Comparison of ENCODE assay signal across 12 mouse cellular contexts in genomic region chr16:14265203-14265920, GRCm38 (mm10). TPM values are rescaled to one million over a fixed set of nuclear protein-coding genes. Genes with fewer than 3 reads are reported as not detected.
DNase-seq lines count a peak whose midpoint lies in the region; ATAC-seq lines count a peak whose summit lies in the region.
"Had no signal": no experiment of that assay in that cellular context is flagged by ENCODE, and none has a peak within 500 bp of the region (broad histone marks: within the 10 kb centered on the region; RNA-seq: fewer than 3 reads in every experiment).

No protein-coding gene starts in this region.

- H3K27ac ChIP-seq in hindbrain, embryonic 15.5 days (replicated peaks) = no peak overlapping the region
- no peak overlapping the region for H3K27ac ChIP-seq in hindbrain, embryonic 14.5 days
- H3K27ac ChIP-seq: hindbrain, embryonic 12.5 days; liver, embryonic 15.5 days had no signal

- H3K4me3 ChIP-seq in hindbrain, embryonic 15.5 days = no peak overlapping the region
- no peak overlapping the region for H3K4me3 ChIP-seq in hindbrain, embryonic 14.5 days (replicated peaks; ENCODE audit: low read length)
- H3K4me3 ChIP-seq: hindbrain, embryonic 12.5 days; liver, embryonic 15.5 days had no signal

- peak; percentile 32 for DNase-seq in adrenal gland, adult 2 months
- no peak for DNase-seq in adrenal gland, adult 18-20 months (ENCODE audit: low spot score in 2 of 2)
- no peak for DNase-seq in hindbrain, embryonic 14.5 days (ENCODE audit: low spot score)
- peak; percentile 28 for DNase-seq in adrenal gland, adult 8-10 months
- no peak for DNase-seq in frontal cortex, postnatal 25 days (ENCODE audit: low spot score in 2 of 2)
- DNase-seq in c-Kit-positive CD71-positive TER-119-positive erythroid progenitor cells, embryonic 14.5 days (ENCODE audit: low spot score) = no peak
- DNase-seq: thymus, adult 18-20 months had no signal

- H3K27me3 ChIP-seq in hindbrain, embryonic 15.5 days = no peaks in the 10 kb centered on the region
- H3K27me3 ChIP-seq in hindbrain, embryonic 14.5 days (ENCODE audit: control insufficient read depth, insufficient read depth, low read length) = no peaks in the 10 kb centered on the region
- H3K27me3 ChIP-seq: hindbrain, embryonic 12.5 days; liver, embryonic 15.5 days; Patski had no signal

- no peak overlapping the region for H3K4me2 ChIP-seq in hindbrain, embryonic 15.5 days
- no peak overlapping the region for H3K4me2 ChIP-seq in hindbrain, embryonic 14.5 days (replicated peaks)
- H3K4me2 ChIP-seq: hindbrain, embryonic 12.5 days; liver, embryonic 15.5 days had no signal

- no peaks in the 10 kb centered on the region for H3K36me3 ChIP-seq in hindbrain, embryonic 15.5 days
- H3K36me3 ChIP-seq in hindbrain, embryonic 14.5 days (replicated peaks; ENCODE audit: control insufficient read depth, insufficient read depth) = no peaks in the 10 kb centered on the region
- H3K36me3 ChIP-seq: hindbrain, embryonic 12.5 days; liver, embryonic 15.5 days had no signal

- peak; percentile 23; the same call in 1 of the 2 replicates for ATAC-seq in hindbrain, embryonic 15.5 days (ENCODE audit: low FRiP score, low read depth)
- no peak for ATAC-seq in hindbrain, embryonic 14.5 days (ENCODE audit: low FRiP score)
- 0 out of 4 replicates have a peak, but pooled peaks have one; percentile 29 to 34 for ATAC-seq in hematopoietic stem cell, adult 5-6 weeks (replicated peaks in 1 of 2; ENCODE audit: insufficient read depth in 1 of 2, low FRiP score in 2 of 2, low TSS enrichment in 1 of 2, low read depth in 1 of 2, poor library complexity in 2 of 2, severe bottlenecking in 2 of 2)
- ATAC-seq: Patski had no signal

- no peaks in the 10 kb centered on the region for H3K4me1 ChIP-seq in hindbrain, embryonic 15.5 days (replicated peaks)
- H3K4me1 ChIP-seq in hindbrain, embryonic 14.5 days (replicated peaks; ENCODE audit: control insufficient read depth, insufficient read depth, low read length) = no peaks in the 10 kb centered on the region
- H3K4me1 ChIP-seq: hindbrain, embryonic 12.5 days; liver, embryonic 15.5 days had no signal

- WGBS in hindbrain, embryonic 15.5 days = 46% methylated on average over 4 of the region's 4 CpGs
- 49% methylated on average over 4 of the region's 4 CpGs for WGBS in hindbrain, embryonic 14.5 days

- no peaks in the 10 kb centered on the region for H3K9me3 ChIP-seq in hindbrain, embryonic 15.5 days
- no peaks in the 10 kb centered on the region for H3K9me3 ChIP-seq in hindbrain, embryonic 14.5 days (ENCODE audit: control insufficient read depth, low read length)
- H3K9me3 ChIP-seq: hindbrain, embryonic 12.5 days; liver, embryonic 15.5 days had no signal

- H3K9ac ChIP-seq in hindbrain, embryonic 15.5 days = no peak overlapping the region
- no peak overlapping the region for H3K9ac ChIP-seq in hindbrain, embryonic 14.5 days
- H3K9ac ChIP-seq: hindbrain, embryonic 12.5 days; liver, embryonic 15.5 days had no signal

RNA-seq across cellular contexts. Expression of gene Myh11, which starts 25.8 kb away (rescaled TPM):
- total RNA-seq in adrenal gland, adult 2 months (2021) = 1 to 10 TPM; 3.9 to 7.6 TPM
- 0.73 and 0.94 TPM in 2 replicates for polyA plus RNA-seq in adrenal gland, adult 2 months (2012; rRNA removed)
- 1 to 10 TPM; 4.2 to 7.8 TPM for total RNA-seq in adrenal gland, adult 18-20 months (2021)
- 0.82 and 0.98 TPM in 2 replicates for polyA plus RNA-seq in hindbrain, embryonic 15.5 days (2015; fragmentation: Nextera tagmentation; extraction: Ambion mirVana)
- polyA plus RNA-seq in hindbrain, embryonic 14.5 days (2014; fragmentation: Nextera tagmentation; extraction: Ambion mirVana) = 1.2 TPM in 2 replicates
- 1 to 10 TPM; 4.4 to 5.6 (median 5.1) TPM for total RNA-seq in adrenal gland, adult 8-10 months (2022)
- not detected in 2 replicates for total RNA-seq in hematopoietic stem cell, adult 5-6 weeks (2017)

RNA-seq across cellular contexts. Expression of gene Fopnl, which starts 51.8 kb away (rescaled TPM):
- 10 to 100 TPM; 44.9 to 65.4 TPM for total RNA-seq in adrenal gland, adult 2 months (2021)
- polyA plus RNA-seq in adrenal gland, adult 2 months (2012; rRNA removed) = 23.8 and 26.7 TPM in 2 replicates
- 10 to 100 TPM; 46.8 to 53.2 TPM for total RNA-seq in adrenal gland, adult 18-20 months (2021)
- 185 and 191 TPM in 2 replicates for polyA plus RNA-seq in hindbrain, embryonic 15.5 days (2015; fragmentation: Nextera tagmentation; extraction: Ambion mirVana)
- 186 and 209 TPM in 2 replicates for polyA plus RNA-seq in hindbrain, embryonic 14.5 days (2014; fragmentation: Nextera tagmentation; extraction: Ambion mirVana)
- total RNA-seq in adrenal gland, adult 8-10 months (2022) = 10 to 100 TPM; 58.9 to 66.4 (median 62.7) TPM
- 49.4 and 60.2 TPM in 2 replicates for total RNA-seq in hematopoietic stem cell, adult 5-6 weeks (2017)

Comparison
In these comparisons a context has a peak if more than half of its experiments do, and no peak if none do; other contexts are left out.
1. DNase-seq: peak in adrenal gland, adult 2 months (single experiment) and adrenal gland, adult 8-10 months (single experiment); none in adrenal gland, adult 18-20 months (0 of 2), hindbrain, embryonic 14.5 days (single experiment), frontal cortex, postnatal 25 days (0 of 2) and c-Kit-positive CD71-positive TER-119-positive erythroid progenitor cells, embryonic 14.5 days (single experiment).